Mouse (Mus musculus) liver, adult 2 months (tissue): ENCODE measurements at regions not wholly inside any gene's neighbourhood (a gene's known extent, or its start where the extent isn't known, plus 50 kb on each side); places are given as distances from the start of the nearest gene placed in this dataset.

Source experiments
- CTCF ChIP-seq: fragments of 200-500 bp; IDR thresholded peaks from 2 replicates; pipeline ENCODE4 v1.5.1; 2011; ENCODE audit warnings: low read depth, low read length, control low read depth
- POLR2A ChIP-seq: fragments of 200-500 bp; IDR thresholded peaks from 2 replicates; pipeline ENCODE4 v1.6.1; 2011; ENCODE audit warnings: low read length, control low read depth; ENCODE audit not compliant: insufficient read depth; ENCODE audit errors: extremely low read depth

DNA sequence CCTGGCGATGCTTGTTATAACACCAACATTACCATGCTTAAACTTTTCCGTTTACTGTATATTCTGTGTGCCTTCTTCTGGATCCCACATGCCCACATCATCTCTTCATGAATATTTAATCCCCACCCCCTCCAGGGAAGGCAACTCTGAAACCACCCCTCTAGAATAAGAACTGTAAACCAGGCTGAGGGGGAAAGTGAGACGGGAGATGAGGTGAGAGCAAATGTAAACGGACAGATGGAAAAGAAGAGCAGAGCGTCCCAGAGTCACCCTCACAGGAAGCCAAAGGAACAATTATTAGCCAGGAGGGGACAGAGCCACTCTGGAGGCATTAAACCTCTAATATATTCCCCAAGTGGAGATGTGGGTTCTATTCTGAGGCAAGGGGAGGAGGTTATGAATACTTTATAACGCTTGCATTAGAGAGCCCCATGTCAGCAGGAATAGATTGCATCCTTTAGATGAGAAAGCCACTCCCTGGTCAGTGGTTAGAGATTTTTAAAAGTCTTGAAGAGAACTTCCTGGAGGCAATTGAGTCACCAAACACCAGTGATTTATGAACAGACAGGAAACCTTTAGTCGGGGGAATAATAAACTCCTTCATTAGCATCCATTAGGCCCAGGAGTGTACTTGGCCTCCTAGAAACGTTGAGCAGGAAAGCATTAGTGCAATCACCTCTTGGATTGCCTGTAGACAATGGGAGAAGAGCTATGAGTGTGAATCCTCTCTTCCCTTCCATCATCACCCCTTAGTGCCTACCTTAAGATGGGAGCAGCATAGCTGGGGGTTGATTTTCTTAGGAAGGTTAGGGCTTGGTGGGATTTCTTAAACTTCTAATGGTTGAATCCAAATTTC, 220.1 kb downstream of the Elavl2 start:
- TF ChIP-seq POLR2A, result no peak
- no peak for TF ChIP-seq CTCF
